In genomic region chr5:124482966-124483654, GRCm38 (mm10) we compare ENCODE assay signal across 8 mouse cellular contexts. TPM values are rescaled to one million over a fixed set of nuclear protein-coding genes. Genes with fewer than 3 reads are reported as not detected.
DNase-seq lines count a peak whose midpoint lies in the region; ATAC-seq and TF ChIP-seq lines count a peak whose summit lies in the region.

Snrnp35 (plus strand) TSS chr5:124483134.

- peak within 1 kb of the TSS; percentile 69 for H3K4me2 ChIP-seq in kidney, embryonic 15.5 days
- peak within 1 kb of the TSS; percentile 82 for H3K4me2 ChIP-seq in myocyte (ENCODE audit: low read depth)

- DNase-seq in B cell, adult 2 months: peak; percentile 89 to 91
- DNase-seq in brain, adult 2 months (ENCODE audit: low read depth, low spot score): peak; percentile 95
- peak; percentile 96 for DNase-seq in heart, embryonic 10.5 days (ENCODE audit: low spot score)
- peak; percentile 84 for DNase-seq in liver, adult 2 months (ENCODE audit: extremely low read depth, low read depth, low spot score)
- DNase-seq in splenic B cell, adult 2 months (ENCODE audit: low read depth, low spot score): peak; percentile 94

- peaks cover 11% of the 10 kb centered on the region; the same call in 1 of the 2 replicates for H3K36me3 ChIP-seq in heart, embryonic 10.5 days
- H3K36me3 ChIP-seq in kidney, embryonic 15.5 days: peaks cover 7% of the 10 kb centered on the region; the same call in 1 of the 2 replicates
- H3K36me3 ChIP-seq in liver, adult 2 months (ENCODE audit: control insufficient read depth, insufficient read depth, low read length): no peaks in the 10 kb centered on the region
- H3K36me3 ChIP-seq in myocyte (ENCODE audit: control insufficient read depth, insufficient read depth): no peaks in the 10 kb centered on the region
- no peaks in the 10 kb centered on the region for H3K36me3 ChIP-seq in splenic B cell, adult 2 months (ENCODE audit: control insufficient read depth, insufficient read depth, low read length, poor library complexity, severe bottlenecking)

- peak within 1 kb of the TSS; percentile 99 for H3K27ac ChIP-seq in heart, embryonic 10.5 days
- peak within 1 kb of the TSS; percentile 99 for H3K27ac ChIP-seq in kidney, embryonic 15.5 days
- H3K27ac ChIP-seq in liver, adult 2 months (replicated peaks; ENCODE audit: insufficient read depth, low read depth, low read length): peak within 1 kb of the TSS; percentile 93

- peak within 1 kb of the TSS; percentile 64 for H3K9ac ChIP-seq in kidney, embryonic 15.5 days
- H3K9ac ChIP-seq in liver, adult 2 months (ENCODE audit: low read depth, low read length): peak within 1 kb of the TSS; percentile 87

- H3K4me3 ChIP-seq in heart, embryonic 10.5 days: peak within 1 kb of the TSS; percentile 78
- peak within 1 kb of the TSS; percentile 63 for H3K4me3 ChIP-seq in kidney, embryonic 15.5 days (replicated peaks)
- peak within 1 kb of the TSS; percentile 82 for H3K4me3 ChIP-seq in liver, adult 2 months (ENCODE audit: insufficient read depth, low read depth, low read length)
- peak within 1 kb of the TSS; percentile 93 for H3K4me3 ChIP-seq in myocyte

- H3K4me1 ChIP-seq in heart, embryonic 10.5 days: peaks cover 19% of the 10 kb centered on the region
- peaks cover 20% of the 10 kb centered on the region for H3K4me1 ChIP-seq in kidney, embryonic 15.5 days
- H3K4me1 ChIP-seq in liver, adult 2 months (ENCODE audit: control insufficient read depth, insufficient read depth, low read length): 0 out of 2 replicates have a peak, but pooled peaks cover 1% of the 10 kb centered on the region

- peak; percentile 85 for ATAC-seq in erythroblast, adult 5-6 weeks (replicated peaks; ENCODE audit: low FRiP score, poor library complexity, severe bottlenecking)
- ATAC-seq in kidney, embryonic 15.5 days (replicated peaks; ENCODE audit: low FRiP score): peak; percentile 96

- H3ac ChIP-seq in myocyte (ENCODE audit: control insufficient read depth, insufficient read length): peak within 1 kb of the TSS; percentile 31

- no peaks in the 10 kb centered on the region for H3K27me3 ChIP-seq in heart, embryonic 10.5 days (ENCODE audit: insufficient read depth, poor library complexity, severe bottlenecking)
- no peaks in the 10 kb centered on the region for H3K27me3 ChIP-seq in kidney, embryonic 15.5 days
- no peaks in the 10 kb centered on the region for H3K27me3 ChIP-seq in liver, adult 2 months (ENCODE audit: control insufficient read depth, insufficient read depth, low read length)
- H3K27me3 ChIP-seq in myocyte (ENCODE audit: control insufficient read depth, insufficient read depth, insufficient read length): no peaks in the 10 kb centered on the region
- no peaks in the 10 kb centered on the region for H3K27me3 ChIP-seq in splenic B cell, adult 2 months (ENCODE audit: control insufficient read depth, insufficient read depth, low read length, poor library complexity, severe bottlenecking)

- TF ChIP-seq POLR2A in liver, adult 2 months (IDR thresholded peaks at IDR 0.05; ENCODE audit: extremely low read depth, insufficient read depth, low read length): peak; percentile 66; the same call in 1 of the 2 replicates
- TF ChIP-seq POLR2A in myocyte (IDR thresholded peaks at IDR 0.05; ENCODE audit: insufficient read length, low read depth): peak; percentile 90

- WGBS in heart, embryonic 10.5 days: under 1% methylated on average over 47 of the region's 48 CpGs
- under 1% methylated on average over 48 of the region's 48 CpGs for WGBS in kidney, embryonic 15.5 days
- under 1% methylated on average over 48 of the region's 48 CpGs for WGBS in liver, adult 2 months

- TF ChIP-seq CTCF in liver, adult 2 months (IDR thresholded peaks at IDR 0.05; ENCODE audit: low read depth, low read length): no peak

- H3K79me2 ChIP-seq in liver, adult 2 months (ENCODE audit: control insufficient read depth, insufficient read depth, low read length): peaks cover under 1% of the 10 kb centered on the region
- H3K79me2 ChIP-seq in myocyte (ENCODE audit: control insufficient read depth, insufficient read depth): peaks cover 6% of the 10 kb centered on the region

- H3K9me3 ChIP-seq in heart, embryonic 10.5 days: no peaks in the 10 kb centered on the region
- H3K9me3 ChIP-seq in kidney, embryonic 15.5 days (replicated peaks): no peaks in the 10 kb centered on the region

TF ChIP-seq in myocyte, 11 proteins besides CTCF, POLR2A, EP300 and RAD21:
- TF ChIP-seq POLR2AphosphoS2 (IDR thresholded peaks at IDR 0.05; ENCODE audit: insufficient read length, low read depth) (peak; percentile 87), REST (IDR thresholded peaks at IDR 0.05; ENCODE audit: insufficient read depth, insufficient read length) (no peak), MAX (IDR thresholded peaks at IDR 0.05; ENCODE audit: low read depth) (no peak), TCF12 (IDR thresholded peaks at IDR 0.05; ENCODE audit: insufficient read depth, poor library complexity, severe bottlenecking) (no peak), USF1 (IDR thresholded peaks at IDR 0.05; ENCODE audit: low read depth) (peak; percentile 13), SRF (IDR thresholded peaks at IDR 0.05; ENCODE audit: control insufficient read depth, insufficient read length, low read depth) (no peak), MYOG (IDR thresholded peaks at IDR 0.05; ENCODE audit: control insufficient read depth in 1 of 3, insufficient read depth in 1 of 3, insufficient read length in 2 of 3, low read depth in 2 of 3) (no peak), TCF3 (IDR thresholded peaks at IDR 0.05; ENCODE audit: insufficient read length, low read depth) (no peak), MYOD1 (IDR thresholded peaks at IDR 0.05; ENCODE audit: control insufficient read depth in 1 of 3, insufficient read length in 2 of 3, low read depth in 2 of 3) (no peak)

RNA-seq across cellular contexts. Expression of gene Snrnp35, which starts in this region (rescaled TPM):
- total RNA-seq in erythroblast, adult 5-6 weeks (2015; ENCODE audit: low replicate concordance): 3.8 TPM in 1 of 2 replicates, not detected in the other
- total RNA-seq in erythroblast, adult 5-6 weeks (2017; ENCODE audit: low replicate concordance): 6.0 and 6.8 TPM in 2 replicates
- polyA plus RNA-seq in heart, embryonic 10.5 days (2016; fragmentation: Nextera tagmentation; extraction: Ambion mirVana): 25.5 and 26.8 TPM in 2 replicates
- 26.7 and 27.4 TPM in 2 replicates for polyA plus RNA-seq in kidney, embryonic 15.5 days (2015; fragmentation: Nextera tagmentation; extraction: Ambion mirVana)
- 2.9 and 3.7 TPM in 2 replicates for total RNA-seq in liver, adult 2 months (2014; rRNA removed)
- polyA plus RNA-seq in liver, adult 2 months (2012; rRNA removed): 2.2 and 2.5 TPM in 2 replicates
- polyA plus RNA-seq in myocyte (2012; fragmentation: generic; extraction: Trizol): 18.9 TPM

Comparison
In these comparisons a context has a peak if more than half of its experiments do, and no peak if none do; other contexts are left out.
1. Peak in every context shown above with its lines: DNase-seq, ATAC-seq, H3K4me3 ChIP-seq and H3K27ac ChIP-seq.